Mouse (Mus musculus) spleen, adult 2 months (tissue): ENCODE results near the gene Maco1.

Experiments
- CTCF ChIP-seq: fragments of 200-500 bp; IDR thresholded peaks from 2 replicates; pipeline ENCODE4 v1.5.1; 2011; ENCODE audit warnings: mild to moderate bottlenecking, inconsistent platforms; ENCODE audit not compliant: insufficient read depth, insufficient read length, insufficient replicate concordance; ENCODE audit errors: extremely low read depth
- POLR2A ChIP-seq: fragments of 200-500 bp; IDR thresholded peaks from 2 replicates; pipeline ENCODE4 v1.6.1; 2011; ENCODE audit warnings: low read depth, low read length, inconsistent platforms

DNA sequence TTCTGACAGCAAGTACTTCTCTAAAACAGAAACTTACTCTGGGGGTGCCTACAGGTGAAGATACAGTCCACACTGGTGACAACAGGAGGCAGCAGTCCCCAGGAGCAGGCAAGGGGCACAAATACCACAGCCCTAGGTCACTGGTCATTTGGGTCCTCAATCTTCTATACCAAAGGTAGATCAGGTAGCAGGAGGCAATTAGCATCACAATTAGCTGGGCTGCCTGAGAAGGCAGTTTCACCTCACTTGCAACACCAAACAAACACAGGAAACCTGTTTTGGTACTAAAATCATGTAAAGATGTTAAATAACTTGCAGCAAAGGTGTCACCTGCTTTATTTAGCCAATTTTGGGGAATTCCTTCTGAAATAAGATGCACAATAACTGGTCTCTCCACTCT lies 26.8 kb downstream of the Maco1 start:
- TF ChIP-seq CTCF (no peak), POLR2A (no peak)
